Mouse (Mus musculus): ENCODE data around the gene E430018J23Rik. TPM values are rescaled to one million over a fixed set of nuclear protein-coding genes. Genes with fewer than 3 reads are reported as not detected.
"Not testable (repeated sequence)": the region's sequence is repeated elsewhere in the genome, so short reads cannot be mapped to it uniquely, and the experiment has no call there.

The E430018J23Rik gene
- polyA plus RNA-seq, 1 experiment from 2014 or later, result 5.4 TPM

DNA sequence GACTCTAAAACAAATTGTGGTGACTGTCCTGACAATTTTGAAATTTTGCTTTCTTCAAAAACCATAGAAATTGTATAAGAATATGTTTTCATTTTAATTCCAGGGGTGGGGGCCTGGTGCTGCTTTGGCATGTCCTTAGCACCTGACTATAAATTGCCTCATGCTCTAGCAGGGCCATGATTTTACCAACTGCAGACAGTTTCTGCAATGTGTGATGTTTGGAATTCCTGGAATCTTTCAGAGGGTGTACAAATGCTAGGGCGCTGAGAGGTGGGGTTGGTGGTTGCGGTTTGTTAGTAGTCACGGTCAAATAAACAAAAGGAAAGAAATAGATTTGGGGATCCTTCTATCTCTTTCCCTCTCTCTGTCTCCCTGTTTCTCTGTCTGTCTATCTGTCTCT, 27.2 kb downstream of the E430018J23Rik start:
- Histone ChIP-seq H3K27me3 (ENCODE audit: low read depth, poor library complexity, severe bottlenecking) (peaks cover 35% of the 10 kb centered on the region), H3K9me3 (replicated peaks) (no peaks in the 10 kb centered on the region), H3K4me1 (peaks cover 18% of the 10 kb centered on the region), H3K4me3 (no peak overlapping the region), H3K27ac (replicated peaks) (no peak overlapping the region), H3K36me3 (0 out of 2 replicates have a peak, but pooled peaks cover 3% of the 10 kb centered on the region)
- no peak for DNase-seq (ENCODE audit: low spot score)
- 95% methylated on average over 3 of the region's 3 CpGs for WGBS

DNA sequence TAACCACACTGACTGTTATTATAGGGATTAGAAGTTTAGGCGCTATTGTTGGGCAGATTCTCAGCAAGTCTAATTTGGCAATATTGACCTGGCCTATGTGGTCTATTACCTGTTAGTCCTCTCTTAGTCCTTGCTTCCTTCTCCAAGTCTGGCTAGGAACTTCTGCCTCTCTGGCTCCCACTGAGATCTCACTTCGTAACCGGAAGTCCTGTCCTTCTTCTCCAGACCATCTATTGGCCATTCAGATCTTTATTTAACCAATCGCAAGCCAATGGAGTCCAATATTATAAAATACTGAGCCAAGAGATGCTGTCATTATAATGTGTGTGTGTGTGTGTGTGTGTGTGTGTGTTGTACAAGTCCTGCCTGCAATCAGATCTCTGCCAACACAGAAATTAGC, 29.3 kb downstream of the E430018J23Rik start:
- peak overlapping the region; percentile 56 for H3K4me3 ChIP-seq
- H3K9me3 ChIP-seq (replicated peaks), result no peaks in the 10 kb centered on the region
- DNase-seq (ENCODE audit: low spot score), result no peak
- no peaks in the 10 kb centered on the region for H3K36me3 ChIP-seq
- H3K27ac ChIP-seq (replicated peaks), result no peak overlapping the region
- H3K4me1 ChIP-seq, result peaks cover 18% of the 10 kb centered on the region
- 56% methylated on average over 4 of the region's 4 CpGs for WGBS
- H3K27me3 ChIP-seq (ENCODE audit: low read depth, poor library complexity, severe bottlenecking), result peaks cover 39% of the 10 kb centered on the region

DNA sequence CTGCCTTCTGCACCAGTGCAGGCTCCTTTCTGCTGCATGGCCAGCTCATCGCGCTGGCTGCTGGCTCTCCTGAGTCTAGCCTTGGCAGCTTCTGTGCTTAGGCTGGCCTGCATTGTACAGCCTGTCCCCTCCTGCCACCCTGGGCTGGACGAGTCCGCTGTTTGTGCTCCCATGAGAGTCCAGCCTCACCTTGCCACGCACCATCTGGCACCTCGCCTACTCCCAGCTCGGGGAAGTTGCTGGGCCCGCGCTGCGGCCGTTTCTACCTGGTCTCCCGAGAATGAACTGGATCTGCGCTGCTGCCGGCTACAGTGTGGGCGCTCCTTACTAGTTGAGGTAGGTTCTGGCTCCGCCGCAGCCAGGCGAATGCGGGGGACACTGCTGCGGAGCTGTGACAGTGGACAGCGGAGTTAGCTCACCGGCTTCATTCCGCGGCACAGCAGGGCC, 29.9 kb downstream of the E430018J23Rik start:
- Histone ChIP-seq H3K4me3 (peak overlapping the region; percentile 56), H3K27me3 (ENCODE audit: low read depth, poor library complexity, severe bottlenecking) (peaks cover 39% of the 10 kb centered on the region), H3K36me3 (no peaks in the 10 kb centered on the region), H3K4me1 (peaks cover 18% of the 10 kb centered on the region), H3K27ac (replicated peaks) (peak overlapping the region; percentile 68), H3K9me3 (replicated peaks) (no peaks in the 10 kb centered on the region)
- DNase-seq (ENCODE audit: low spot score), result peak; percentile 54
- under 1% methylated on average over 24 of the region's 24 CpGs for WGBS

DNA sequence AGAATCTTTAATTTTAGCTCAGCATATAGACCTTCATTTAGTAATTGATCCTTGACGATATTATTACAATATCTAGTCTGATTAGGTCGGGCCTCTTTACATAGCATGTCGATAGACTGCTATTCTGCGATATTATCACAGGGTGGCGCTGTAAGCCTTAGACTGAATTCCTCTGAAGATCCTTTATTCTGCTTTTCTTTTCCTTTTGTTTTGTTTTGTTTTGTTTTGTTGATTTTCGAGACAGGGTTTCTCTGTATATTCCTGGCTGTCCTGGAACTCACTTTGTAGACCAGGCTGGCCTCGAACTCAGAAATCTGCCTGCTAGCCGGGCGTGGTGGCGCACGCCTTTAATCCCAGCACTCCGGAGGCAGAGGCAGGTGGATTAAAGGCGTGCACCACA, 31.0 kb downstream of the E430018J23Rik start:
- H3K27ac ChIP-seq (replicated peaks); H3K9me3 ChIP-seq (replicated peaks); H3K36me3 ChIP-seq: not testable (repeated sequence)
- 23% methylated on average over 13 of the region's 13 CpGs for WGBS
- DNase-seq (ENCODE audit: low spot score), result peak; percentile 22
- peaks cover 39% of the 10 kb centered on the region for H3K27me3 ChIP-seq (ENCODE audit: low read depth, poor library complexity, severe bottlenecking)
- H3K4me1 ChIP-seq, result peaks cover 18% of the 10 kb centered on the region
- peak overlapping the region; percentile 20; the same call in 1 of the 2 replicates for H3K4me3 ChIP-seq

DNA sequence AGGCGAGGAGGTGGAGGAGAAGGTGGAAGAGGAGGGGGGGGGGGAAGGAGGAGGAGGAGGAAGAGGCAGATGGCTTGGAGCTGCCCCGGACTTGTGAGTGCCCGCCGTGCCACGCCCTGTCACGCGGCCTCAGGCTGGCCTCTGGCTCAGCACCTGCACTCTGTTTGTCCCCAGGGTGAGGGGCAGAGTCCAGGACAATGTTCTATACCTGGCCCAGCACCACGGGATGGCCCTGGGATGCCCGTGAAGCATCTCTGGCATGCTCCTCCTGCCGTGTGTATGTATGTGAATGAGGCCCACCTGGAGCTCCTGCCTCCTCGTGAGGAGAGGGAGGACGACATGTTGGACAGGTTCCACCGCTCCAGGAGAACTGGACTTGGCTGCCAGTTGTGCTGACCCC, 32.0 kb downstream of the E430018J23Rik start:
- no peak overlapping the region for H3K27ac ChIP-seq (replicated peaks)
- no peak for DNase-seq (ENCODE audit: low spot score)
- no peak overlapping the region for H3K4me3 ChIP-seq
- H3K36me3 ChIP-seq, result no peaks in the 10 kb centered on the region
- H3K27me3 ChIP-seq (ENCODE audit: low read depth, poor library complexity, severe bottlenecking), result peaks cover 39% of the 10 kb centered on the region
- WGBS, result 57% methylated on average over 13 of the region's 13 CpGs
- H3K4me1 ChIP-seq, result peaks cover 18% of the 10 kb centered on the region
- no peaks in the 10 kb centered on the region for H3K9me3 ChIP-seq (replicated peaks)

DNA sequence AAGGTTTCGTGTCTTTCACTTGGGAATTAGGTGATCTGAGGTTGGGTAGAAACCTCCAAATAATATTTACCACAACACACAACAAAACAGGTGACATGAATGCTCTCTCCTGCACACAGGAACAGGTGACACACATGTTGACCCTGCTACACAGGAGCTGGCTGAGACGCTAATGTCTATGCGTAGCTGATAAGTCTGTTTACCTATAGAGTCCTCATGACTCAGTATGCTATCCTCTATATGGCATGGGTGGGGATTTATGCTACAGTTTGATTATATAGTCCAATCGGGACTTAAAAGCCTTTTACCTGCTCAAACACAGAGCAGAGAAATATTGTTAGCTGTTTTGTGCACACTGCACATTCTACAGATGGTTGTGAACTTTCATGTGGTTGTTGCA, 33.2 kb downstream of the E430018J23Rik start:
- Histone ChIP-seq H3K27ac (replicated peaks) (no peak overlapping the region), H3K4me1 (peaks cover 18% of the 10 kb centered on the region), H3K27me3 (ENCODE audit: low read depth, poor library complexity, severe bottlenecking) (peaks cover 37% of the 10 kb centered on the region), H3K9me3 (replicated peaks) (no peaks in the 10 kb centered on the region), H3K36me3 (no peaks in the 10 kb centered on the region), H3K4me3 (no peak overlapping the region)
- no peak for DNase-seq (ENCODE audit: low spot score)
- WGBS, result 80% methylated on average over 4 of the region's 4 CpGs

DNA sequence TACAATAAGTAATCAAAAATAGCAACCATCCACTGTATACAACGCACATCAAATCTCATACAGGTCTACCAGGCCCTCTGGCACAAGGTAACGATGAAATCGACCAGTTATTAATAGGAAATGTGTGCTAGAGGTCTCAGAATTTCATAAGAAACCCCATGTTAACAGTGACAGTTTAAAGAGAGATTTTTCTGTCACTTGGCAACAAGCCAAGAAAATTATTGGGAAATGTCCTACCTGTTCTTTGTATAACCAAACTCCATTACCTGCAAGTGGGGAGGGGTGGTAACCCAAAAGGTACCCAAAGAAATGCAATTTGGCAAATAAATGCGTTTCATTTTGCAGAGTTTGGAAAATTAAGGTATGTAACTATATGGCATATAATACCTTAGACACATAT, 35.0 kb downstream of the E430018J23Rik start:
- Histone ChIP-seq H3K36me3 (no peaks in the 10 kb centered on the region), H3K27ac (replicated peaks) (no peak overlapping the region), H3K9me3 (replicated peaks) (no peaks in the 10 kb centered on the region; the same call in 1 of the 2 replicates), H3K27me3 (ENCODE audit: low read depth, poor library complexity, severe bottlenecking) (peaks cover 21% of the 10 kb centered on the region), H3K4me1 (peaks cover 6% of the 10 kb centered on the region), H3K4me3 (no peak overlapping the region)
- DNase-seq (ENCODE audit: low spot score), result no peak
- WGBS, result 66% methylated on average over 4 of the region's 4 CpGs

DNA sequence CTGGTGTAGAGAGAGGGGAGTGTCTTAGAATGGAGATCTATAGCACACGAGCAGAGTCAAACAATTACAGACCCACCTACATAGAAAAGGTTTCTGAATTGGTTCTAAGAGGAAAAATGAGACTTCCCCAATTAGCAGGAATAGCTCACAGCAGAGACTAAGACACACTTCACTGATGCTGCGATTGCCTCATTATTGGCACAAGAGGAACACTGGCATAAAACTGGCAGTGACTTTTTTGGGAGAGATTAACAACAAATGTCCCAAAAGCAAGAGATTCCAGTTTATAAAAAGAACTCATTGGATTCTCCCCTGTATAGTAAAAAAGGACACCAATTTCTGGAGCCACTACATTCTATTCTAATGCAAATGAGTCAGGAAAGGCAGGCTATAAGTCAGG, 35.6 kb downstream of the E430018J23Rik start:
- WGBS, result 65% methylated on average over 2 of the region's 2 CpGs
- H3K27ac ChIP-seq (replicated peaks), result no peak overlapping the region
- H3K27me3 ChIP-seq (ENCODE audit: low read depth, poor library complexity, severe bottlenecking), result peaks cover 15% of the 10 kb centered on the region
- no peaks in the 10 kb centered on the region; the same call in 1 of the 2 replicates for H3K9me3 ChIP-seq (replicated peaks)
- no peaks in the 10 kb centered on the region for H3K36me3 ChIP-seq
- H3K4me3 ChIP-seq, result no peak overlapping the region
- DNase-seq (ENCODE audit: low spot score), result no peak
- H3K4me1 ChIP-seq, result no peaks in the 10 kb centered on the region

DNA sequence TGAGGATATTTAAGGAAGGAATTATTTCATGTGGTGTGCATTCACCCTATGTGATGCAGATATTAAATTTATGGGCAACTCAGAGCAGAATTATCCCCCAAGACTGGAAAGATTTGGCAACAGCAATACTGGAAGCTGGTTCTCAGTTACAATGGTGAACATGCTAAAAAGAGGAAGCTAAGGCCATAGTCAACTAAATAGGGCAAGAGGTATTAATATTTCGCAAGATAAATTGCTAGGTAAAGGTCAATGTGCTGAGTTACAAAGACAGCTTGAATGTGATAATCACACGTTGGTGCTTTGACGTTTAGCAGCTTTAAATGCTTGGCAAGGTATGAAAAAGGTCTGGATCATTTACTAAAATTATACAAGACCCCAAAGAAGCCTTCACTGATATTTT, 37.6 kb downstream of the E430018J23Rik start:
- Histone ChIP-seq H3K9me3 (replicated peaks) (no peaks in the 10 kb centered on the region; the same call in 1 of the 2 replicates), H3K27ac (replicated peaks) (no peak overlapping the region), H3K27me3 (ENCODE audit: low read depth, poor library complexity, severe bottlenecking) (no peaks in the 10 kb centered on the region), H3K4me1 (no peaks in the 10 kb centered on the region), H3K4me3 (no peak overlapping the region), H3K36me3 (no peaks in the 10 kb centered on the region)
- 69% methylated on average over 3 of the region's 3 CpGs for WGBS
- DNase-seq (ENCODE audit: low spot score), result no peak

DNA sequence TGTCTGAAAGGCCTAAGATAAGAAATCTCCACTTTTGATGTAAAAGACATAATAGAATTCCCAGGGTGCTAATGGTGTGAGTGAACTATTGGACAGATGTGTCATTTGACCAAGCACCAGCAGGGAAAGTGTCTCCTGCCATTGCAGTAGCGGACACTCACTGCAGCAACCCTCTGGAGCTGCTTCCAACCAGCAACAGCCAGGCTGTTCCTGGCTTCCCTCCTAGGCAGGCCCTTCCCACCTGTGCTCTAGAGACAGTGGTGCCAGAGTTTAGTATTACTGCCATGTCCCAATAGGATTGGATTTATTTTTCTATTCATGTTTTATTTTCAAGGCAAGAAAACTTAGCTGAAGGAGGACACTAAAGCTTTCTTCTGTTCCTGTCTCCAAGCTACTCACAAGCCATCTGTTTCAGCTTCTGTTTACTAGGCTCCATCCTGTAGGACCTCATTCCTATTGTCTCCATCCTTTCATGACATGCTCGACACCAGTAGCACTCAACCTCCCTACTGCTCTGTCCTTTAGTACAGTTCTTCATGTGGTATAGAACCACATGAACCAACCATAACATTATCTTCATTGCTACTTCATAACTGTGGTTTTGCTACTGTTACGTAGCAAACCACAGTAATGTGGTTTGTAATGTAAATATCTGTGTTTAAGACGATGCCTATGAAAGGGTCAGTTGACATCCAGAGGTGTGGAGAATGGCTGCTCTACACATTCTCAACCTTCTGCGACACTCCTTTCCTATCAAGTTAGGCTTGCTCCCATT, 42.0 kb downstream of the E430018J23Rik start:
- 87% methylated on average over 5 of the region's 5 CpGs for WGBS
- no peaks in the 10 kb centered on the region for H3K27me3 ChIP-seq (ENCODE audit: low read depth, poor library complexity, severe bottlenecking)
- H3K4me3 ChIP-seq, result no peak overlapping the region
- H3K9me3 ChIP-seq (replicated peaks), result no peaks in the 10 kb centered on the region; the same call in 1 of the 2 replicates
- H3K27ac ChIP-seq (replicated peaks), result no peak overlapping the region
- no peak for DNase-seq (ENCODE audit: low spot score)
- H3K36me3 ChIP-seq, result no peaks in the 10 kb centered on the region
- H3K4me1 ChIP-seq, result peaks cover 9% of the 10 kb centered on the region

DNA sequence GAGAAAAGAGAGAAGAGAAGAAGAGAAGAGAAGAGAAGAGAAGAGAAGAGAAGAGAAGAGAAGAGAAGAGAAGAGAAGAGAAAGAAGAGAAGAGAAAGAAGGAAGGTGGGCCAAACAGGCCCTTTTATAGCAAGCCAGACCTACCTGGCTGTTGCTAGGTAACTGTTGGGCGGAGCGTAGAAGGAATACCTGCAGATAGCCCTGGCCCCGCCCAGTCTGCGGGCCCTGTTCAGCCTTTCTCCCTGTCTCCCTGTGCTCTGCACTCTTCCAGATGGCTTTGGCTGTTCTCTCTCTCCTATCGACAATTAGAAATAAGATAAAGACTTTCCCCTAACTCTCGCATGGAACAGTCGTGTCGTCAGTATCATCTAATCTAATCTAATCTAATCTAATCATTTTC, 46.8 kb downstream of the E430018J23Rik start:
- no peaks in the 10 kb centered on the region for H3K9me3 ChIP-seq (replicated peaks)
- H3K27me3 ChIP-seq (ENCODE audit: low read depth, poor library complexity, severe bottlenecking), result no peaks in the 10 kb centered on the region
- H3K36me3 ChIP-seq, result peaks cover 27% of the 10 kb centered on the region
- peak overlapping the region; percentile 97 for H3K27ac ChIP-seq (replicated peaks)
- H3K4me3 ChIP-seq, result peak overlapping the region; percentile 95
- 14% methylated on average over 8 of the region's 8 CpGs for WGBS
- peaks cover 31% of the 10 kb centered on the region for H3K4me1 ChIP-seq
- no peak for DNase-seq (ENCODE audit: low spot score)

DNA sequence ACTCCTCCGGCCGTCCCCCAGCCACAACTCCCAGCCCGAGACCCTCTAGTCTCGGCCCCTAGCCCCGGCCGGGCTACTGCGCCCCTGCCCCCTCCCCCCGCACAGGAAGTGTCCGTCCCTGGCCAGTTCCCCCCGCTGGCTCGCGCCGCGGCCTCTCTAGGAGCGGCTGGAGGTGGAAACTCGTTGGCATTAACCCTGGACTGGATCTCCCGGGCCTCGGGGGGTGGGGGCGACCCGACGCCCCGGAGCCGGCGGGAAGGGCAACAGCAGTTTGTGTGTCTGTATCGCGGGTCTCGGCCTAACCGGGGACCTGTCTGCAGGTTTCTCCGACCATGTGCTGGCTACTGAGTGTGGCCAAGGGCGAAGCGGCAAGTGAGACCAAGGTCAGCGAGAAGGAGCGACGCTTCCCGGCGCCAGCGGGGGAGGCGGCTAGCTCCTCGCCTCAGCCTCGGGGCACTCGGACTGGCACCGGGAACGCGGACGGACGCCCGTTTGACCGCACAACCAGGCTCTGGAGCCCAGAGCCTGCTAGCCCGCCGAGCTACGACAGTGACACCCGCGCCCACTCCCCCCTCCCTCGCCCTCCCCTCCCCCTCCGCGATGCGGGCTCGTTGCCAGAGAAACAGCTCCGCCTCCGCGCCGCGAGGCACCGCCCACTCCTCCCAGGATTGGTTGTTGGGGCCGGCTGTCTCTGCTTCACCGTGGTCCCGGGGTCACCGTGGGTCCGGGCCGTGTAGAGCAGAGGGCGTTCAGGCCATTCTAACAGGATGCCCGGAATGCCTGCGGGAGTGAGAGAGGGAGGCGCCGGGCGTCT, 47.7 kb downstream of the E430018J23Rik start, which contains the start of gene Zfp768:
Zfp768 (minus strand) TSS at position 78 of the 814 bp plus-strand sequence.
- Histone ChIP-seq H3K4me3 (peak within 1 kb of the TSS; percentile 95), H3K9me3 (replicated peaks) (no peaks in the 10 kb centered on the region), H3K36me3 (peaks cover 35% of the 10 kb centered on the region), H3K27me3 (ENCODE audit: low read depth, poor library complexity, severe bottlenecking) (no peaks in the 10 kb centered on the region), H3K27ac (replicated peaks) (peak within 1 kb of the TSS; percentile 97), H3K4me1 (peaks cover 31% of the 10 kb centered on the region)
- peak; percentile 96 for DNase-seq (ENCODE audit: low spot score)
- WGBS, result under 1% methylated on average over 76 of the region's 76 CpGs

DNA sequence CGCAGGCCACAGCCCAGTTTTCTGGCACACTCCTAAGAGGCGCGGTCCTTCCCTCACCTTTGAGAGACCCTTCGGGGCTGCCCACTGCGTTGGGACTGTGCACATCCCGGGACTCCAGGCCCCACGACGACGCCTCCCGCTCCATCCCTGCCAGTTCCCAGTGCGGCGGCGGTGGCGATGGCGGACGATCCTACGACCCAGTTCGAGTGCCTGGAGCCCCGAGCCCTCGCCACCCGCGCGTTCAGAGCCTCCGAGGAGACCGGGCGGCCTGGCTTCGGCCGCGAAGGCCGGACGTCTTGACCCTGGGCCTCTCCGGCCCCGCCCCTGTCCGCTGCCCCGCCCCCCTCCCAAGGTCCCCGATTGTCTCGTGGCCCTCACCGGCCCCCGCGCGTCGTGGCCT, 48.3 kb downstream of the E430018J23Rik start:
- no peaks in the 10 kb centered on the region for H3K27me3 ChIP-seq (ENCODE audit: low read depth, poor library complexity, severe bottlenecking)
- DNase-seq (ENCODE audit: low spot score), result no peak
- H3K4me1 ChIP-seq, result peaks cover 31% of the 10 kb centered on the region
- H3K4me3 ChIP-seq, result peak overlapping the region; percentile 95
- peaks cover 35% of the 10 kb centered on the region for H3K36me3 ChIP-seq
- H3K27ac ChIP-seq (replicated peaks), result peak overlapping the region; percentile 97
- WGBS, result under 1% methylated on average over 42 of the region's 42 CpGs
- no peaks in the 10 kb centered on the region for H3K9me3 ChIP-seq (replicated peaks)
